Mouse (Mus musculus): ENCODE results near the gene Hdac4.

DNA sequence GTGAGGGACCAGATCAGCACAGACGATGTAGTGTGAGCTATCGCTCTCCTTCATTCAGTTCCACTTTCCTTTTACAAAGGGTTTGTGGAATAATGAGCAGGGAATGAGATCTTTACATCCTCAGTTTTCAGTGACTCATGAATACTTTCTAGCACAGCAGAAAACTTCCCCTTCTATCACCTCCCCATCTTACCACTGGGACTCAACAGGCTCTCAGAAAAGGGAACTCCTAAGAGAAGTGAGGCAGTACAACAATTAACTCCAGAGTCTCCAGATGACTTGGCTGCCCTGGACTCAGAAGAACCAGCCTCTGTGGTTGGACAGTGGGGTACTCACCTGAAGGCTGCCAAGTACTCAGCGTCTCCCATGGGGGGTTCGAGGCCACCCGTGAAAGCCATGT lies 240.5 kb downstream of the Hdac4 start:
- TF ChIP-seq CTCF (IDR thresholded peaks at IDR 0.05; ENCODE audit: extremely low read depth, insufficient read depth, insufficient read length, insufficient replicate concordance): no peak
- TF ChIP-seq POLR2A (IDR thresholded peaks at IDR 0.05; ENCODE audit: low read depth, low read length): no peak
